Mouse (Mus musculus) kidney, adult 2 months (tissue): ENCODE results near the gene Gpr55. TPM values are rescaled to one million over a fixed set of nuclear protein-coding genes. Genes with fewer than 3 reads are reported as not detected.

ENCODE experiments used
- DNase-seq: peaks from one replicate; pipeline ENCODE4 v3.0.0; 2021
- H3K27ac ChIP-seq: fragments of 200-500 bp; 2 replicates; pipeline ENCODE4 v1.5.1; 2012; ENCODE audit warnings: low read depth, low read length, control low read depth, inconsistent platforms; ENCODE audit not compliant: insufficient read depth
- H3K27me3 ChIP-seq: fragments of 200-500 bp; replicated peaks from 2 replicates; pipeline ENCODE4 v1.6.1; 2012; ENCODE audit warnings: mild to moderate bottlenecking, moderate library complexity, low read length, inconsistent platforms; ENCODE audit not compliant: control insufficient read depth, insufficient read depth
- H3K36me3 ChIP-seq: fragments of 200-500 bp; 2 replicates; pipeline ENCODE4 v1.6.1; 2012; ENCODE audit warnings: mild to moderate bottlenecking, moderate library complexity, low read length, inconsistent platforms; ENCODE audit not compliant: control insufficient read depth, insufficient read depth
- H3K4me1 ChIP-seq: fragments of 200-500 bp; 2 replicates; pipeline ENCODE4 v1.6.1; 2011; ENCODE audit warnings: low read length; ENCODE audit not compliant: control insufficient read depth, insufficient read depth
- H3K4me3 ChIP-seq: fragments of 200-500 bp; 2 replicates; pipeline ENCODE4 v1.5.1; 2011; ENCODE audit warnings: mild to moderate bottlenecking, low read depth, low read length, control low read depth; ENCODE audit not compliant: insufficient read depth
- CTCF ChIP-seq: fragments of 200-500 bp; conservative IDR thresholded peaks from 2 replicates; pipeline ENCODE4 v1.5.1; 2011; ENCODE audit warnings: low read depth, mild to moderate bottlenecking, control low read depth, low read length, moderate library complexity, mixed read lengths; ENCODE audit not compliant: insufficient read depth, insufficient read length
- POLR2A ChIP-seq: fragments of 200-500 bp; IDR thresholded peaks from one replicate; pipeline ENCODE4 v1.6.1; 2011; ENCODE audit warnings: low read depth, low read length, control low read depth
- WGBS: fragments of 180-500 bp; shearing (Covaris S2); methylation state at CpG from one replicate; pipeline ENCODE4 v1.1.7; 2018; 5-methylcytosine and 5-hydroxymethylcytosine counted together
- polyA plus RNA-seq: library from polyadenylated mRNA; depleted of rRNA; stranded (reverse); fragments of >200 nt; gene quantifications from 2 replicates; pipeline ENCODE4 v1.2.3, GENCODE M21; 2012

The Gpr55 gene
- polyA plus RNA-seq, 1 experiment = not detected

DNA sequence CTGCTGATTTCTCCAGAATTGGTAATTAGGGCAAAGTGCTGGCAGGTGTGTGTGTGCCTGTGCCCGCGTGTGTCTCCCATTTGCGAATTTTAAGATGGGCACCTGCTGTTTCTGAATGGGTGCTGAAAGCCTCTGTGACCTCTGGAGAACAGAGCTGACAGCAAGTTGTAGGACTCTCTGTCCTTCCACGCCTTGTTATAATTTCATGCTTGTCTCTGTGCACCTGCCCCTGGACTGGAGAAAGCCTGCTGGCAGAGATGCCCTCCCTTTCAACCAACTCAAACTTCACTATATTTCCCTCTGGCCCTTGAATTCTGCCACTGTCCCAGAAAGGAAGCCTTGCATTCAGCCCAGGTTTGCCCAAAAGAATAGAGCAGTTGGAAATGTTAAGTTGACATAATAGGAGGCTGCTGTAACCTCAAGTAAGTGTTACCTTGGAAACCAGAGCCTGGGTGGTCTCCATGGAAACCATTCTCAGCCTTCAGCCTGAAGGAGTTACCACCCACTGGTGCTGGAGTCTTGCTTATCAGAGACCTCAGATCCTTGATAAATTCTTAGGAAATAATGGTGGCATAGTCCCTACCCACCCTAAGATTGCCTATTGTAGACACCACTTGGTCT lies 43.9 kb downstream of the Gpr55 start:
- no peaks in the 10 kb centered on the region for H3K27me3 ChIP-seq
- H3K4me3 ChIP-seq = no peak overlapping the region
- 79% methylated on average over 4 of the region's 4 CpGs for WGBS
- no peaks in the 10 kb centered on the region for H3K4me1 ChIP-seq
- TF ChIP-seq POLR2A (no peak), CTCF (no peak)
- no peak for DNase-seq
- H3K36me3 ChIP-seq = no peaks in the 10 kb centered on the region
- H3K27ac ChIP-seq = no peak overlapping the region

DNA sequence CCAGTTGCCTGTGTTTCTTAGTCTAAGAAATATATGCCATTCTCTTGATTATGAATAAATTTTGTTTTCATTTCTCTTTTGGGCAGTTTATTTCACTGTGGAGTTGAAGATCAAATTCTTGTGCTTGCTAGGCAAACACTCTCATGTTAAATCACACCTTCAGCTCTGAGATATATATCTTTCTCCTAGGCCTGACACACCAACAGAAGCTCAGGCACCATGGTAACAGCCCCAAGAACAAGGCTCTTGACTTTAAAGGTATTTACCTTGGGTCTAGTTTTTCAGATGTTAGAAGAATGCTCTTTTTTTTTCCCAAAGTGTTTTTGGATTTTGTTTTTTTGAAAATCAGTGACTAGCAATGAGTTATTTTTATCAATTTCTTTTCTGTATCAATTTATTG lies 44.9 kb downstream of the Gpr55 start:
- no peaks in the 10 kb centered on the region for H3K36me3 ChIP-seq
- no peaks in the 10 kb centered on the region for H3K4me1 ChIP-seq
- TF ChIP-seq CTCF (no peak), POLR2A (no peak)
- H3K27me3 ChIP-seq = no peaks in the 10 kb centered on the region
- H3K4me3 ChIP-seq = no peak overlapping the region
- DNase-seq = no peak
- H3K27ac ChIP-seq = no peak overlapping the region

DNA sequence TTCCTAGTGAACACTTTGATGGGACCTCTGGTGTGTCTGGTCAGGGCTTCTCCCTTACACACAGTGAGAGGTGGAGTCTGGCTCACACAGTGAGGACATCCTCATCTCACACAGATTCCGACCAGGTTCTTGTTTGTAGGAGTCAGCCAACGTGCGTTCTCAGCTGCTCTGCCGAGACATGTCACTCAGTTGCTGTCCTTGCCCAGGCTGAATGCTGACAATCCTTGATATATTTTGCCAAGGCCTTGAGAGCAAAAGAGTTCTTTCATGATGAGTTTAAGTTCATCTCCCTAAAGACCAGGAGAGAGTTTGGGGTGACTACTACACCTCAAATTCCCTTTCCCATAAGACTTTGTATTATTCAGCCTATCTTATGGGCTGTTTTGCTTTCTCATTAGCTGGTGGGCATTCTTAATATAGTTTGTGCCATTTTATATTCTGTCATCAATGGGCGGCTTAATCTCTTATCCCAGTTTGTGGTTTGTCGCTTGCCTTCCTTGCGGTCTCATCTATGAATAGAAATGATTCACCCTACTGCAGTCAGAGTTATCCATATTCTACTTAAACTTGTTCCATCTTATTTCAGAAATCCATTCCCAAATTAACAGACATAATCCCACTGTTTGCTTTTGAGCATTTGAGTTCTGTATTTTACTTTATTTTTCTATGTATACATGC lies 47.6 kb downstream of the Gpr55 start:
- TF ChIP-seq POLR2A (no peak), CTCF (no peak)
- no peak for DNase-seq
- 90% methylated on average over 7 of the region's 7 CpGs for WGBS
- Histone ChIP-seq H3K36me3 (no peaks in the 10 kb centered on the region), H3K4me1 (no peaks in the 10 kb centered on the region), H3K4me3 (no peak overlapping the region), H3K27ac (no peak overlapping the region), H3K27me3 (no peaks in the 10 kb centered on the region)

DNA sequence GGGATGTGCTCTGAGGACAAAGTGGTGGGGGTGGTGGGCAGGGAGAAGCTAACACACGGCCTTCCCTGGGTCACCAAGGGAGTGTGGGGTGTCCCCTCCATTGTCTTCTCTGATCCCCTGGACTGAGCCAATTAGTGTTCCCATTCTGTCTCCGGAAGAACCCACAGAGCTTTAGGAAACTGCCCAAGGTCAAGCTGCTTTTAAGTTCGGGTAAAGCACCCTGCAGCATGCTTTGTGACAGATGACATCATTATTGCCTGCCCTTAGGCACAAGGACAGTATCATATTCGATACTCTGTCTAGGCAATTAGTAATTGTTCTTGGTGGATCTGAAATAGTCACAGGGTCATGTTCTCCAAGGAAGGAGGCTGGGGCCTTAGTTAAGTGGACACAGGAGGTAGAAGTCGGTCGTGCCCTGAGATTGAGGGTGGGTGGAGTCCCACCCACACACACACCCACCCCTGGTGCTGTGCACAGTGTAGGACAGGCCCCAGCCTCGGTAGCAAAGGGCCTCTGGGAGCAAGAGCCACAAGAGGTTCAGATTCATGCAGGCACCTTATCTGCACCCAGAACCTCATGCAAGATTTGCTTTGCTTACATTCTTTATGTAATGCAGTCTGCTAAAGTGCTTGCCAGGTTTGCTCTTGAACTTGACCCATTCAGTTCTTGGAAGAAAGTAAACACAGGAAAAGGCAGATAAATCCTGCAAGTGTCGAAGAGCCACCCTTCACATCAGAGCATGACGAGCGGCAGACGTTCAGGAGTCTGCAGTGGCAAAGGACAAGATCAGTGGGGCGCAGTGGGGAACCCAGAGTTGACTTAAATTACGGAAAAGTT lies 51.8 kb downstream of the Gpr55 start:
- TF ChIP-seq POLR2A (no peak), CTCF (no peak)
- Histone ChIP-seq H3K4me1 (no peaks in the 10 kb centered on the region), H3K27me3 (no peaks in the 10 kb centered on the region), H3K4me3 (no peak overlapping the region), H3K36me3 (peaks cover 2% of the 10 kb centered on the region), H3K27ac (no peak overlapping the region)
- no peak for DNase-seq
- WGBS = 46% methylated on average over 13 of the region's 13 CpGs

DNA sequence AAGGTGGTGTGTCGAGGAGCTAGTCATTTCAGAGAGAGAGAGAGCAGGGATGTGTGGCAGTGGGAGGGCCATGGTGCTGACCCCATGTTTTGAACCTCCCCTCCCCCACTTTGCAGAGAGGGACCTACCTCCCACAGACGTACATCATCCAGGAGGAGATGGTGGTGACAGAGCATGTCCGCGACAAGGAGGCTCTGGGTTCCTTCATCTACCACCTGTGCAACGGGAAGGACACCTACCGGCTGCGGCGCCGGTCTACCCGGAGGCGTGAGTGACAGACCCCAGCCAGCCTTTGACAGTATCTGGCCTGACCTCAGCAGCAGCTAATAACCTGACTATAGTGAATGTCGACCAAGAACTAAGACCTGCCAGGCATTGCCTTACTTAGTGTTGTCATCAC lies 53.9 kb downstream of the Gpr55 start:
- WGBS = 79% methylated on average over 12 of the region's 12 CpGs
- TF ChIP-seq CTCF (no peak), POLR2A (no peak)
- no peaks in the 10 kb centered on the region for H3K27me3 ChIP-seq
- H3K27ac ChIP-seq = no peak overlapping the region
- H3K4me3 ChIP-seq = no peak overlapping the region
- H3K36me3 ChIP-seq = peaks cover 2% of the 10 kb centered on the region
- DNase-seq = no peak
- no peaks in the 10 kb centered on the region for H3K4me1 ChIP-seq

DNA sequence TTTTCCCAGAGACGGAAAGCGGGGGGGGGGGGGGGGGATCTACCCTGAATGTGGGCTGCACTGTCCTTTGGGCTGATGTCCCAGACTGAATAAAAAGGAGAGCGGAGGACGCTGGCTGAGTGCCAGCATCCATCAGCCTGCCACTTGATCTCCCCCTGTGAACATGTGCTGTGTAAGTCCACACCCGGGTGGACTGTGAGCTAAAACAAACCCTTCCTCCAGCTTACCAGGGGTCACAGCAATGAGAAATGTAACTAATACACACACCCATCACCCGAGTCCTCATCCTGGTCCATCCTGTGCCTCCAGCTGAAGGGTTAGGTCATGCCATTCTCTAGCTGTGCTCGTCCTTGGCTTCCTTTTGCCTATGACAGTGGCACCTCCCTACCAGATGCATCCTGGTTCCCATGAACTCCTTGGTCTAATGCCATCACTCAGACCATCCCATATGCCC lies 58.7 kb downstream of the Gpr55 start:
- Histone ChIP-seq H3K4me1 (peaks cover 5% of the 10 kb centered on the region; the same call in 1 of the 2 replicates), H3K27me3 (no peaks in the 10 kb centered on the region), H3K4me3 (no peak overlapping the region), H3K36me3 (peaks cover 2% of the 10 kb centered on the region), H3K27ac (no peak overlapping the region)
- TF ChIP-seq CTCF = no peak
- WGBS = 30% methylated on average over 7 of the region's 7 CpGs
- peak; percentile 22 for DNase-seq
